Mouse (Mus musculus) erythroblast, embryonic 14.5 days (primary cell): ENCODE measurements at regions not wholly inside any gene's neighbourhood (a gene's known extent, or its start where the extent isn't known, plus 50 kb on each side); places are given as distances from the start of the nearest gene placed in this dataset.

Experiments used
- GATA1 ChIP-seq: IDR thresholded peaks from 2 replicates; pipeline ENCODE4 v1.6.1; 2012; ENCODE audit warnings: low read length, inconsistent platforms, mixed read lengths
- TAL1 ChIP-seq: IDR thresholded peaks from 3 replicates; pipeline ENCODE4 v1.6.1; 2012; ENCODE audit warnings: low read length, inconsistent platforms, mixed read lengths

- TF ChIP-seq GATA1 = no peak
- no peak for TF ChIP-seq TAL1
These were observed 223.0 kb upstream of the Pard3b start for GRCm38 (mm10) chr1:61415426-61416195.
